19 mouse cellular contexts compared by ENCODE assay signal in the genomic region with DNA sequence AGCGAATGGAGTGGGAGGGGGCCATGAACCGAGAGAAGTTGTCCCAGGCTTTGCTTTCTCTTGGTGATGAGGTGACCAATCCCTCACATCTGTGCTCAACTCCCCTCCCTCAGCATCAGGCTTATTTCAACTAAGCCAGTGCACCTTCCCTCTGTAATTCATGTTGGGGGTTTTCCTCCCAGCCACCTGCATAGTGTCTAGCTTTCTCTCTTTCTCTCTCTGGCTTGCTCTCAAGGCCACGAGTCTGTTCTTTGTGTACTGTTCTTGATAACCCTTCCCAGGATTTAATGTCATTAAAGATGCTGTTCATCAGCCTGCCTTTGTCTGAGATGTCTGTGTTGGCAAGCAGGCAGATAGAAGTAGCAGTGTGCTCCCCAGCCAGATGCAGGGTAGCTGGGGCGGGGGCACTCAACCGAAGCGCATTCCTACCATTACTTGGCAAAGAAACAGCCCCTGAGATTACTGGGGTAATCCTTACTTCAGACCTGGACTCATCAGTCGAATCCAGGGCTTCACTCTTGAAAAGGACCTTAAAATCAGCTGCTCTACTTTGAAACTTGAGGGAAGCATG. TPM values are rescaled to one million over a fixed set of nuclear protein-coding genes. Genes with fewer than 3 reads are reported as not detected.
A peak's percentile ranks its signal among the peaks of the same experiment; 100 is the strongest.
DNase-seq lines count a peak whose midpoint lies in the region; ATAC-seq lines count a peak whose summit lies in the region.
"Had no signal": no experiment of that assay in that cellular context is flagged by ENCODE, and none has a peak within 500 bp of the region (broad histone marks: within the 10 kb centered on the region; RNA-seq: fewer than 3 reads in every experiment).

No protein-coding gene starts in this region.

- WGBS in hindbrain, embryonic 10.5 days, result 53% methylated on average over 7 of the region's 7 CpGs
- WGBS in hindbrain, embryonic 11.5 days, result 56% methylated on average over 7 of the region's 7 CpGs
- 51% methylated on average over 7 of the region's 7 CpGs for whole genome bisulfite sequencing in kidney, embryonic 15.5 days
- 39% methylated on average over 7 of the region's 7 CpGs for WGBS in neural tube, embryonic 14.5 days
- WGBS in limb, embryonic 10.5 days, result 80% methylated on average over 7 of the region's 7 CpGs

- H3K9ac ChIP-seq in hindbrain, embryonic 11.5 days (ENCODE audit: low read depth, low read length), result no peak overlapping the region
- no peak overlapping the region for H3K9ac ChIP-seq in kidney, embryonic 15.5 days
- no peak overlapping the region for H3K9ac ChIP-seq in neural tube, embryonic 14.5 days (replicated peaks; ENCODE audit: low read depth, low read length)
- H3K9ac ChIP-seq: embryonic facial prominence, embryonic 13.5 days; heart, embryonic 12.5 days had no signal

- no peak for DNase-seq in hindbrain, embryonic 10.5 days (ENCODE audit: low spot score)
- no peak for DNase-seq in hindbrain, embryonic 11.5 days (ENCODE audit: low spot score)
- DNase-seq in kidney, adult 8-10 months, result peak; percentile 29 to 43
- DNase-seq in neural tube, embryonic 10.5 days (ENCODE audit: extremely low spot score, low spot score), result no peak
- no peak for DNase-seq in limb, embryonic 10.5 days (ENCODE audit: low spot score)
- DNase-seq in layer of hippocampus, adult 9-10 months (ENCODE audit: low spot score), result no peak
- DNase-seq: adrenal gland, postnatal 25 days; cerebellum, adult 2 months; gastrocnemius, postnatal 14 days; heart, postnatal 4 days; lung, adult 2 months; lung, postnatal 36 days; right cerebral cortex, postnatal 25 days had no signal

- H3K27ac ChIP-seq in hindbrain, embryonic 10.5 days, result peak overlapping the region; percentile 71
- H3K27ac ChIP-seq in hindbrain, embryonic 11.5 days (ENCODE audit: low read depth, low read length), result no peak overlapping the region
- no peak overlapping the region for H3K27ac ChIP-seq in kidney, embryonic 15.5 days
- H3K27ac ChIP-seq in neural tube, embryonic 14.5 days (ENCODE audit: low read depth, low read length), result no peak overlapping the region
- H3K27ac ChIP-seq in limb, embryonic 10.5 days, result peak overlapping the region; percentile 53; the same call in 1 of the 2 replicates
- H3K27ac ChIP-seq: embryonic facial prominence, embryonic 13.5 days; stomach, postnatal 0 days had no signal

- no peaks in the 10 kb centered on the region for H3K27me3 ChIP-seq in hindbrain, embryonic 10.5 days (ENCODE audit: insufficient read depth, poor library complexity, severe bottlenecking)
- no peaks in the 10 kb centered on the region for H3K27me3 ChIP-seq in hindbrain, embryonic 11.5 days (ENCODE audit: control insufficient read depth, insufficient read depth, low read length)
- no peaks in the 10 kb centered on the region for H3K27me3 ChIP-seq in kidney, embryonic 15.5 days
- H3K27me3 ChIP-seq in neural tube, embryonic 14.5 days (ENCODE audit: control insufficient read depth, insufficient read depth, low read length), result no peaks in the 10 kb centered on the region
- H3K27me3 ChIP-seq in limb, embryonic 10.5 days (ENCODE audit: low read depth, poor library complexity, severe bottlenecking), result no peaks in the 10 kb centered on the region
- H3K27me3 ChIP-seq: embryonic facial prominence, embryonic 13.5 days; heart, embryonic 12.5 days had no signal

- H3K4me1 ChIP-seq in hindbrain, embryonic 10.5 days (replicated peaks), result peaks cover 23% of the 10 kb centered on the region
- no peaks in the 10 kb centered on the region for H3K4me1 ChIP-seq in hindbrain, embryonic 11.5 days (replicated peaks; ENCODE audit: control insufficient read depth, insufficient read depth, low read length)
- peaks cover 11% of the 10 kb centered on the region for H3K4me1 ChIP-seq in kidney, embryonic 15.5 days
- no peaks in the 10 kb centered on the region for H3K4me1 ChIP-seq in neural tube, embryonic 14.5 days (ENCODE audit: control insufficient read depth, insufficient read depth, low read length)
- peaks cover 43% of the 10 kb centered on the region for H3K4me1 ChIP-seq in limb, embryonic 10.5 days

- H3K9me3 ChIP-seq in hindbrain, embryonic 10.5 days, result no peaks in the 10 kb centered on the region
- no peaks in the 10 kb centered on the region for H3K9me3 ChIP-seq in hindbrain, embryonic 11.5 days (ENCODE audit: control insufficient read depth, low read length)
- H3K9me3 ChIP-seq in kidney, embryonic 15.5 days (replicated peaks), result no peaks in the 10 kb centered on the region
- no peaks in the 10 kb centered on the region for H3K9me3 ChIP-seq in neural tube, embryonic 14.5 days (ENCODE audit: control insufficient read depth, low read length)
- no peaks in the 10 kb centered on the region for H3K9me3 ChIP-seq in limb, embryonic 10.5 days (replicated peaks)
- H3K9me3 ChIP-seq: embryonic facial prominence, embryonic 13.5 days; heart, embryonic 12.5 days had no signal

- no peak for ATAC-seq in hindbrain, embryonic 11.5 days (ENCODE audit: low FRiP score)
- no peak for ATAC-seq in kidney, embryonic 15.5 days (replicated peaks; ENCODE audit: low FRiP score)
- peak; percentile 51; the same call in 1 of the 2 replicates for ATAC-seq in neural tube, embryonic 14.5 days (ENCODE audit: low read depth)

- no peaks in the 10 kb centered on the region for H3K36me3 ChIP-seq in hindbrain, embryonic 10.5 days
- H3K36me3 ChIP-seq in hindbrain, embryonic 11.5 days (ENCODE audit: control insufficient read depth, insufficient read depth, low read length), result no peaks in the 10 kb centered on the region
- no peaks in the 10 kb centered on the region for H3K36me3 ChIP-seq in kidney, embryonic 15.5 days
- H3K36me3 ChIP-seq in neural tube, embryonic 14.5 days (ENCODE audit: control insufficient read depth, insufficient read depth, low read length), result no peaks in the 10 kb centered on the region
- H3K36me3 ChIP-seq in limb, embryonic 10.5 days, result no peaks in the 10 kb centered on the region
- H3K36me3 ChIP-seq: embryonic facial prominence, embryonic 13.5 days; heart, embryonic 12.5 days had no signal

- no peak overlapping the region for H3K4me2 ChIP-seq in hindbrain, embryonic 11.5 days (replicated peaks; ENCODE audit: low read depth, low read length)
- H3K4me2 ChIP-seq in kidney, embryonic 15.5 days, result no peak overlapping the region
- H3K4me2 ChIP-seq in neural tube, embryonic 14.5 days (ENCODE audit: low read depth, low read length), result no peak overlapping the region
- H3K4me2 ChIP-seq: embryonic facial prominence, embryonic 13.5 days; heart, embryonic 12.5 days; midbrain, embryonic 11.5 days had no signal

- no peak overlapping the region for H3K4me3 ChIP-seq in hindbrain, embryonic 10.5 days
- H3K4me3 ChIP-seq in hindbrain, embryonic 11.5 days (ENCODE audit: low read depth, low read length), result no peak overlapping the region
- H3K4me3 ChIP-seq in kidney, embryonic 15.5 days (replicated peaks), result no peak overlapping the region
- no peak overlapping the region for H3K4me3 ChIP-seq in neural tube, embryonic 14.5 days (ENCODE audit: low read depth, low read length)
- no peak overlapping the region for H3K4me3 ChIP-seq in limb, embryonic 10.5 days
- H3K4me3 ChIP-seq: embryonic facial prominence, embryonic 13.5 days; heart, embryonic 12.5 days had no signal

RNA-seq across cellular contexts. Expression of a gene that starts 59.1 kb away (rescaled TPM):
- 7.1 and 11.1 TPM in 2 replicates for polyA plus RNA-seq in hindbrain, embryonic 10.5 days (2016; fragmentation: Nextera tagmentation; extraction: Ambion mirVana)
- polyA plus RNA-seq in hindbrain, embryonic 11.5 days (2014; fragmentation: Nextera tagmentation; extraction: Ambion mirVana), result 5.7 and 6.4 TPM in 2 replicates
- 10.5 and 11.1 TPM in 2 replicates for polyA plus RNA-seq in kidney, embryonic 15.5 days (2015; fragmentation: Nextera tagmentation; extraction: Ambion mirVana)
- 0.47 and 1.5 TPM in 2 replicates for polyA plus RNA-seq in neural tube, embryonic 14.5 days (2014; fragmentation: Nextera tagmentation; extraction: Ambion mirVana)
- 10.6 and 14.0 TPM in 2 replicates for polyA plus RNA-seq in limb, embryonic 10.5 days (2016; fragmentation: Nextera tagmentation; extraction: Ambion mirVana)

Comparison
In these comparisons a context has a peak if more than half of its experiments do, and no peak if none do; other contexts are left out.
1. H3K27ac ChIP-seq: peak in hindbrain, embryonic 10.5 days (single experiment) and limb, embryonic 10.5 days (single experiment); none in hindbrain, embryonic 11.5 days (single experiment), kidney, embryonic 15.5 days (single experiment) and neural tube, embryonic 14.5 days (single experiment).
2. DNase-seq: peak in kidney, adult 8-10 months (2 of 2); none in hindbrain, embryonic 10.5 days (single experiment), hindbrain, embryonic 11.5 days (single experiment), neural tube, embryonic 10.5 days (single experiment), limb, embryonic 10.5 days (single experiment) and layer of hippocampus, adult 9-10 months (single experiment).